Mouse (Mus musculus) kidney, postnatal 25 days (tissue): ENCODE results near the gene Olfr1417.
A peak's percentile ranks its signal among the peaks of the same experiment; 100 is the strongest.
"Not testable (repeated sequence)": the region's sequence is repeated elsewhere in the genome, so short reads cannot be mapped to it uniquely, and the experiment has no call there.

Source experiments
- DNase-seq, 2 experiments: peaks; one replicate each; pipeline ENCODE4 v3.0.0; 2021; ENCODE audit warnings: mixed read lengths in 2 of 2

The Olfr1417 gene

GRCm38 (mm10) chr19:11839119-11839518, at the start of gene Olfr1417:
Gene Olfr1417, minus strand, starts transcription at chr19:11839219.
- DNase-seq = no peak

DNA sequence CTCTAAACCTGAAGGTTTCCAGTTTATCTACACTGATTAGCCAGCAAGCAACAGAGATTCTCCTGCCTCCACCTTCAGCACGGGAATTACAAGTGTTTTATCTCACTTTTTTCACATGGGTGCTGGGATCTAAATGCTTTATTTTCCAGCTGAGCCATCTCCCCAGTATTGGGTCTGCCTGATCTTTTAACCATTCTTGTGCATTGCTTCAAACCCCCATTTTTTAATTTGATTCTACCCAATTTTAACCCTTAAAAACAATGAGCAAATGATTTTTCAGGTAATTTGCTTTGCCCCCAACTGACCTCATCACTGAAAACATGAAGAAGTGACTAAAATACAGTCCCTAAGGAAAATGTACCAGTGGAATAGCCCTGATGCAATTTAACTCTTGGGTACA, 47.2 kb upstream of the Olfr1417 start, which contains the start of gene Olfr1420:
Olfr1420 (plus strand) TSS at position 301 of the 400 bp plus-strand sequence.
- DNase-seq = no peak

GRCm38 (mm10) chr19:11878404-11878803, 39.4 kb upstream of the Olfr1417 start:
- not testable (repeated sequence) for DNase-seq

- no peak for DNase-seq
Observed at GRCm38 (mm10) chr19:11875006-11875405, 36.0 kb upstream of the Olfr1417 start, which contains the start of gene Olfr1419. Gene Olfr1419, minus strand, starts transcription at chr19:11875106.

- no peak for DNase-seq
Observed at GRCm38 (mm10) chr19:11867837-11868236, 28.8 kb upstream of the Olfr1417 start.

DNA sequence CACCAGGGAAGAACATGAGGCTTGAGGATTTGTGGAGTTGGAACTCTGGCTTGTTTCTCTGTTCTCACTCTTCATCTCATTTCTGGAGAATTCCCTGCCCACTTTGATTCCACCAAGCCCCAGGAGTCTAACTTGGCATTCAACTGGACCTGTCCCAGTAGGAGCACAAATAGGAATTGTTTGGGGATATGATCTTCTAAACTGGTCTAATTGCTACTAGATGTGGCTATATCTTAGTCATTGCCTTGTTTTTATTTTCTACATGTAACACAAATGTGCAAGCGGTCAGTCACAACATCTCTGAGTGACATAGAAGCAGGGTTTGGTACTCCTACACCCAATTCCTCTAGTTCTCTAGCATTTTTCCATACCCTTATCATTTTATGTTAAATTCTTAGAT, 21.9 kb upstream of the Olfr1417 start, which contains the start of gene Olfr1418:
Olfr1418 (minus strand) TSS at position 101 of the 400 bp plus-strand sequence.
- DNase-seq = no peak

DNA sequence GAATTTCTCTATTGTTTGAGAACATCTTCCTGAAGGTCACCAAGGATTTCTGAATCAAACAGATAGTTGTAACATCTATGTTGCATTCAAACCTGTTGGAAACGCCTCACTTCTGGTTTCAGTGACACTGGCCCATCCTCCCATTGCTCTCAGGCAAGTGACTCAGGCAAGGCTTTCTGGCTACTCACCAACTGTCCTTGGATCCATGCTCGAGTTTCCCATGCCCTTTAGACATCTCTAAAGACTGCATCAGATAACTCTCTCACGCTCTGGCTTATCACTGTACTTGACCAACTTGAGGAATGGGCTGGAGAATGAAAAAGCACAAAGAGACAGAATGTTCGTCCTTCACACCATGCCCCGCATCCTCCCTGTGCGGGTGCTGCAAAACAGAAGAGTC, 17.5 kb upstream of the Olfr1417 start:
- DNase-seq = no peak

DNA sequence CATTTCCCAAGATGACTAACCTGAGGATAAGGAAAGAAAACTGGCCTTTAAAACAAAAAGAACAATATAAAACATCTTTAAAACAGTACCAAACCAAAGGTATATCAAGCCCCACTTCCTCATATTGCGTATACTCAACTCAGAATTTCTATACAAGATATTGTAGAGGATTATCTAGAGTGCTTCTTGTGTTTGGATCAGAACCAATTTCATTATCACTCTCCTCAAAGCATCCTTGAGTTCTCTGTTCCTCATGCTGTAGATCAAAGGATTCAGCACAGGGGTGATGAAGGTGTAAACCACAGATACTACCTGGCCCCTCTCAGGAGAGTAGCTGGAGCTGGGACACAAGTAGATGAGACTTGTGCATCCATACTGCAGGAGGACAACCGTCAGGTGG, 15.8 kb upstream of the Olfr1417 start:
- DNase-seq = no peak

DNA sequence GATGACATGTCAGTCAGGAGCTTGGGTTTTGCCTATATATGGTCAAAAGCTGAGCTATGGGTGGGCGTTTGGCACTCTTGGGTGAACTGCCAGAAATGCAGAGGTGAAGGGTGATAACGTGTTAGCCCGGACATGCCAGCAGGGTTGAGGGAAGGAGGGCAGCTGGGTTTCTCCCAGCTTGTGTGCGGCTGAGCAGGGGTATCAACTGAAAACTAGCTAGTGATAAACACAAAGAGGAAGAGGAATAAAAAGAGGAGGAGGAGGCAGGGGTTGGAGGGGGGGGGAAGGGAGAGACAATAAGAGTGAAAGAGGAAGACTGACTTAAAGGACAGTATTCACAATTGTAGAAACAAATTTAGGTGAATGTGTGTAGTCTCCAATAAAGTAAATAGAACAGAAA, 13.6 kb upstream of the Olfr1417 start:
- DNase-seq = no peak

DNA sequence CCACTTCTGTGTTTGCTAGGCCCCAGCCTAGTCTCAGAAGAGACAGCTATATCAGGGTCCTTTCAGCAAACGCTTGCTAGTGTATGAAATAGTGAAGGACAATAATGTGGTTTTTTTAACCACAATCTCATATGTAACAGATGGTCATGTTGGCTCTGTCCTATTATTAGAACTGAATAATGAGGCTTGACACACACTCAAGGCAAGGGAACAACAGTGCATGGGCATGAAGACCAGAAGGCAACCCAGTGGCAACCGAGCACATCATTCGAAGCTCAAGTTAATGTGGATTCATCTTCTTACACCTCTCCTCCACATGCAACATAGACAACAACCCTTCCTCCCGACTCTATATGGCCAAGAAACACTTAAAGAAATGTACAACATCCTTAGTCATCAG, 7.3 kb upstream of the Olfr1417 start:
- DNase-seq = no peak

DNA sequence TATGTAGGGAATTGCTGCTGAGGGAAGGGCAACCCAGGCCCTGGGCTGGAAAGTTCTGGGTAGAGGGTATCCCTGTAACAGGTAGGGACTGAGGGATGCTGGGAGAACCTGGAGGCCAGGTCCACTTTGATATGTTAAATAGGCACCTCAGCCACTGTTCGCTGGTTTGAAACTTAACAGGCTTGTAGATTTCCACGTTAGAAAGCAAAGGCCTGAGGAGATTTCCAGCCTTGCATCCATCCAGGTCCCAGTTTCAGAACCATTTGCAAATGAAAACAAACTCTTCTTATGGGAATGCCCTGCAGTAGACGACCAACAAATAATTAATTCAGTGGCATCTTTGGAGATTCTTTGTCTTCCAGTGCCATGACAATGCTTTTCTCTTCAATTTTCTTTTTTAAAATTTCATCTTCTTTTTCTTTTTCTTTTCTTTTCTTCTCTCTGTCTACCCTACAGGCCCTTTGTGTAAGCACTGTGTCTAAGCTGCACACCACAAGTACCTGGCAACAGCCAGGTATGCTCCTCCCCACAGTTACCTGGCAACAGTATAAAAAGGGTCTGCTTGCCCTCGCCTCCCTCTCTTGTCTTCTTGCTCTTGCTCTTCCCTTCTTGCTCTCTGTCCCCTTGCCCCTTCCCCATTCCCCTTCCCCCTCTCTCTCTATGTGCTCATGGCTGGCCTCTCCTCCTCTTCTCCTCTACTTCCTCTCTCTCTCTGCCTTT, 15.5 kb downstream of the Olfr1417 start:
- no peak for DNase-seq

DNA sequence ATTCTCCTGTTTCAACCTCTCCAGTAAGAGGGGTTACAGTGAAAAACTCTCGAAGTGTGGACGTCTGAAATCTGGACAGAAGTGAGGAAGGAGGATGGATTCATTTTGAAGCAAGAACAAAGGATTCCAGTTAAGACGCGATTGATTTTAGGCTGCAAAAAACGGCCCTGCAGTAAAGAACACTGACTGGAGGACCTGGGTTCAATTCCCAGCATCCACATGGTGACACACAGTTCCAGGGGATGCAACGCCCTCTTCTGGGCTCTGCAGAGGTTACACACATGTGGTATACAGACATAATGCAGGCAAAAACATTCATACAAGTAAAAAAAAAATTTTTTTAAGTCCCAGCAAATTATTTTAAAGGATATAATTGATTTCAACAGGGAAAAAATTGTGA, 18.8 kb downstream of the Olfr1417 start:
- no peak for DNase-seq

DNA sequence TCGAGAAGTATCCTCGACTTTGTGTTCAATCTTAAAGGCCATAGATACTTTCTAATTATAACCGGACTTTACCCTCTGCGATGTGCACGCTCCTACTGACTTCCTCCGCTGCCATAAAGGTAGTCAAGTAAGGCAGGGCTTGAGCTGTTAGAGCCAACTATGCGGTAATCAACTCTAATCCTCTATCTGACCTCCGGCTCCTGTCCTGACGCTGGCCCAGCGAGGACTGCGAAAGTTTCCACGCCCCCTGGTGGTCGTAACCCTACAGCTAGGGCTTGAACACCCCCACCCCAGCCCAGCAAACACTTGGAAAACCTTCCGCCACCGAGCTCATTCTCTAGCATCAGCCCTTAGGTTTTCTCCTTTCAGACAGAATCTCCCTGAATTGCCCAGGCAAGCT, 19.2 kb downstream of the Olfr1417 start:
- peak; percentile 91 to 94 for DNase-seq

DNA sequence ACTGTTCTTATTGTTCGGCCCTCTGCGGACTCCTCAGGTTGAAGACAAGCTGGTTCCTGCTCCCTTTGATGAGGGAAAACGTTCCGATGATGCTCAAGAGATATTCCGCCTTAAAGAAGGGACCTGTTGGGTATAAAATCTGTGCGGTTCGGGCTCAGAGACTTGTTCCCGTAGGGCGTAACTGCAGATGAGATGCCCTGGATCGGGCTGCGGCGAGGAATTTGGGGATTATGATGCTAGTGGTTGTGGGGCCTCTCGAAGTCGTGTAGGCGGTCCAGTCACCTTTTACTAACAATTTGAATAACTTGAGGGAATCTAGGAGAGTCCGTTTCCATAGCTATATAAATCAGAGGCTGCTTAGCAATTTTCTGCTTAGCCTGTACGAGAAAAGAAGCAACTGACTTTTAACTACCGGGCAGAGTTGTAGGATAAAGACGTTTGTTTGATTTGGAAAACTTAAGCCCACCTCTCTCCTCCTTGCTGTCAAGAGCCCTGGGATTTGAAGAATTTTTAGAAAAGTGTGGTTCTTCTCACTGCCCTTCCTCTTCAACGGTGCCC, 19.8 kb downstream of the Olfr1417 start, which contains the start of gene Stx3:
Stx3 (minus strand) TSS at position 261 of the 558 bp plus-strand sequence.
- no peak for DNase-seq

GRCm38 (mm10) chr19:11818199-11819142, 20.5 kb downstream of the Olfr1417 start:
- peak; percentile 78 to 90 for DNase-seq

DNA sequence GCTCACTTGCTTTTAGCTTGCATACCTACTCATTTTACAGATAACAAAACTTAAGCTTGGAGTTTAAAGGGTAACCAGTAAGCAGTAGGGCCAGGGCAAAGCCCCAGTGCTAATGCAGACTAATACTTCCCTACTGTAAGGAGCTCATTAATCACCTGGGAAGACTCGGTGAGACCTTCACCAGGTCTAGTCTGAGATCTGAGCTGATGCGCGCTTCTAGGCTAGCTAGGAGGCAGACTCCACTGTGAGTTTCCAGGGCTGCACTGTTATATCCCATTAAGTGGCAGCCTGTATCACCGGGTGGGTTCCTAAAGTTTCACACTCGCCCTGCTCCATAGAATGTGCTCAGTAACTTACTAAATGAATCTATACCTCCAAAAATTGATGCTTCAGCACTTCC, 21.4 kb downstream of the Olfr1417 start:
- DNase-seq = no peak

DNA sequence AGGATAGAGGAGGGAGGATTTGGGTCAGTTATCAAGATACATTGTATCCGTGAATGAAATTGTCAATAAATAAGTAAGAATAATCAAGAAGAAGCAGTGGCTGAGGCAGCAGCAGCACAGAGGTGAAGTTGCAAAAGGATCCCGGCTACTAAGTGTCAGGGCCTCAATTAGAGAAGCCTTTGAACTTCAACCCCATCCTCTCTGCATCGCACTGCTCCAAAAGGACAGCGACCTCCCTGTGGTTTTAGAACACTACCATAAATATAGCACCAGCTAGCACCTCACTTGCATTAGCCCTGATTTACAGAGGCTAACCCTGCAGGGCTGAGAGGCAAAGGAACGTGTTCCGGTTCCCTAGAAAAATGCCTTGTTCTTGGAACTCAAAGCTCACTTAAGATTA, 22.3 kb downstream of the Olfr1417 start:
- DNase-seq = peak; percentile 40 to 43

- DNase-seq = peak; percentile 74 to 87
Observed at GRCm38 (mm10) chr19:11814742-11815333, 24.2 kb downstream of the Olfr1417 start.

DNA sequence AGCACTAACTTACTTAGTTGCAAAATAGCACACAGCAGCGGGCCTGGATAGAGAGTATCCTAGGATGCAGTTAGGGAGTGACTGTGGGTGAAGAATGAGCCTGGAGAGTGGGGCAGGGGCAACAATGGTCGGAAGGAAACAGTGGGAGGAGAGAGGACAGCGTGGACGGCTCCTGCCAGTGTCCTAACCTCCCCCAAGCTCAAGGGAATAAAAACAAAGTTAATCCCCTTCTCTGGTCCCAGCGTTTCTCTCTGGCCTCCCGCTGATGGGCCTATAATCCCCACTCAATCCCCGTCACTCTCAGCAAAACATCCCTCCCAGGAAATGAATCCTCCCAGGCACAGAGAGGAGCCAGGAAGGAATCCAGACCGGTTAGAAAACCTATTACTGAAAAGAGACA, 25.4 kb downstream of the Olfr1417 start:
- peak in 1 of 2 experiments; percentile 54 for DNase-seq

GRCm38 (mm10) chr19:11813136-11813535, 25.9 kb downstream of the Olfr1417 start:
- no peak for DNase-seq

- peak; percentile 48 to 80 for DNase-seq
Observed at GRCm38 (mm10) chr19:11811688-11812365, 27.2 kb downstream of the Olfr1417 start.

DNA sequence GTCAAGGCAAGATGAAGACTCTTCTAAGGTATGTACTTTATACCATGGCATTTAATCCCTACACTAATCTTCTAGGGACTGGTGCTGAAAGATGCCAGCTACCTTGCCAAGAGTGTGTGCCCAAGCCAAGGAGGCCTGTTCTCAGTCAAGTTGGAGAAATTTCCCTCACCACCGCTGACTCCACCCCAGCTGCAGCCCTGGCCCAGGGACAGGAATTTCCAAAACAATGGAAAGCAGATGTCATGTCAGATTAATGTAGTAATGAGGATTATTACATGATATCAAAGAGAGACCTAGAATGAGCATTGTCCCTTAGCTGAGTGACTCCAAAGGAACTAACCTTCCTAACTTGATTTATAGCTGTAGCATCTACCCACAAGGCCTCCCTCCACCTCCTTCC, 28.2 kb downstream of the Olfr1417 start:
- peak; percentile 41 to 61 for DNase-seq
